Mouse (Mus musculus): ENCODE data around the gene Tmem179. TPM values are rescaled to one million over a fixed set of nuclear protein-coding genes. Genes with fewer than 3 reads are reported as not detected.

The Tmem179 gene
- polyA plus RNA-seq, 1 experiment: 0.04 TPM

DNA sequence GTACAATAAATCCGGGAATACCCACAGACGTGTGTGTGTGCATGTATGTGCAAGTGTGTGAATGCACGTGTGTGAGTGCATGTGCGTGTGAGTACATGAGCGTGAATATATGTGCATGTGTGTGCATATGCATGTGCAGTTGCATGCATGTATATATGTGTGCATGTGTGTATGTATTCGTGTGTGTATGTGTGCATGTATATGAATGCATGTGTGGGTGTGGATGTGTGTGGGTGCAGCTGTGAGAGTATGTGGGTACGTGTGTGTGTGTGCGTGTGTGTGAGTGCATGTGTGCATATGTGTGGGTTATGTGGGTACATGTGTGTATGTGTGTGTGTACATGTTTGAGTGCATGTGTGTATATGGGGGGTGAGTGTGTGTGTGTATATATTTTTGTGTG is 29.6 kb upstream of the Tmem179 start:
- WGBS: 96% methylated on average over 8 of the region's 8 CpGs
- Histone ChIP-seq H3K4me3 (ENCODE audit: control insufficient read depth, insufficient read depth, low read length) (no peak overlapping the region), H3K27ac (ENCODE audit: control insufficient read depth, insufficient read depth, low read length) (no peak overlapping the region)

DNA sequence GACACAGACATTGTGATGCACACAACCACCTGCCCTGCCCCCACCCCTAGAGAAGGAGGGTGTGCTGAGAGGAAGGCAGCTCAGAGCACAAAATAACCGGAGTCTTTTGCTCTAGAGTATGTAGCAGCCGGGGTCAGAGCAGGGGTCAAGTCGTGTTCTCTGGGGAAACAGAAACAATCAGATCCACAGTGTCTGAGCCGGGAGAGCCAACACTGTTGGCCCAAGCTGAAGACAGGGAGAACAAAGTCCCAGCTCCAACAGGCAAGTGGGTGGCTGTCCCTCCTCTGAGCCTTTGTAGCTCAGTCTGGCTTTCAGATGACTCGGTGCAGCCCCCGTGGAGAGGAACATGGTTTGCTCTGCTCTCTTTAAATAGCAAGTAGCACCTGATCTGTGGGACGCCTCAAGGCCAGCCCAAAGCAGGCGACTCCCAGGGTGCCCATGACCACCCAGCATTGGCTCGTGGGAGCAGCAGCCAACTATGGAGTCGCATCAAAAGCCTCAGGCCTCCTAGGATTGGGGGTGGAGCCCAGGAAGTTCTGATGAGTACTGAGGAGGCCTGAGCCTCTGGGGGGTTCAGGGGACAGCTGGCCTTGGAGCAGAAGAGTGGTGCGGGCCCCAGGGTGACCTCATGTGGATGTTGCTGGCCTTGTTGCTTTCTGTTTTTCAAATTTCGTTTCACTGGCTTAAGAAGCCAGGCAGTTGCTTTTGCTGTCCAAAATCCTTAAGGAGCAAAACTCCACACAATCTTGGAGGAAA is 28.6 kb upstream of the Tmem179 start:
- Histone ChIP-seq H3K4me1 (replicated peaks; ENCODE audit: control insufficient read depth, insufficient read depth, low read length) (no peaks in the 10 kb centered on the region), H3K4me3 (ENCODE audit: control insufficient read depth, insufficient read depth, low read length) (no peak overlapping the region), H3K36me3 (ENCODE audit: control insufficient read depth, insufficient read depth, low read length) (no peaks in the 10 kb centered on the region), H3K27me3 (ENCODE audit: control insufficient read depth, insufficient read depth, low read length) (no peaks in the 10 kb centered on the region), H3K27ac (ENCODE audit: control insufficient read depth, insufficient read depth, low read length) (no peak overlapping the region)
- DNase-seq: no peak
- 73% methylated on average over 12 of the region's 12 CpGs for WGBS
- TF ChIP-seq CTCF (IDR thresholded peaks at IDR 0.05; ENCODE audit: borderline replicate concordance, control insufficient read depth, extremely low read depth, insufficient read depth, low read length, poor library complexity) (no peak), POLR2A (IDR thresholded peaks at IDR 0.05; ENCODE audit: control insufficient read depth, extremely low read depth, insufficient read depth, low read length, poor library complexity) (no peak)

More for the DNA sequence above, 29.6 kb upstream of the Tmem179 start:
- H3K27me3 ChIP-seq (ENCODE audit: control insufficient read depth, insufficient read depth, low read length): no peaks in the 10 kb centered on the region
- no peak for DNase-seq
- H3K36me3 ChIP-seq (ENCODE audit: control insufficient read depth, insufficient read depth, low read length): no peaks in the 10 kb centered on the region
- no peaks in the 10 kb centered on the region for H3K4me1 ChIP-seq (replicated peaks; ENCODE audit: control insufficient read depth, insufficient read depth, low read length)
- TF ChIP-seq CTCF (IDR thresholded peaks at IDR 0.05; ENCODE audit: borderline replicate concordance, control insufficient read depth, extremely low read depth, insufficient read depth, low read length, poor library complexity): no peak
- TF ChIP-seq POLR2A (IDR thresholded peaks at IDR 0.05; ENCODE audit: control insufficient read depth, extremely low read depth, insufficient read depth, low read length, poor library complexity): no peak

DNA sequence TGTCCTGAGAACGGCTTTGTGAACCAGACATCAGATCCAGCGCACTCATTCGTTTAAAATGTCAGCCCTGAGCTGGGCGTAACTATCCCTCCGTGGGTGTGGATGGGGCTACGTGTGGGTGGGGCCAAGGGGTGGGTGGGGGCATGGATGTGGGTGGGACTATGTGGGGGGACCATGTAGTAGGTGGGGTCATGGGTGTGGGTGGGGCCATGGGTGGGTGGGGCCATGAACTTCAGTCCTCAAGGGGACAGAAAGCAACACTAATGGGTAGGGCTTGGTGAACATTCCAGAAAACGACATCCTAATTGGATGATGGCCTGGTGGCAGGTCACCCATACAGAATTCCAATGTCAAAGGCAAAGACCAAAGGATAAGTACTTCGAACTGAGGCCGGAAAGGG is 27.4 kb upstream of the Tmem179 start:
- Histone ChIP-seq H3K27ac (ENCODE audit: control insufficient read depth, insufficient read depth, low read length) (no peak overlapping the region), H3K4me1 (replicated peaks; ENCODE audit: control insufficient read depth, insufficient read depth, low read length) (no peaks in the 10 kb centered on the region), H3K27me3 (ENCODE audit: control insufficient read depth, insufficient read depth, low read length) (no peaks in the 10 kb centered on the region), H3K36me3 (ENCODE audit: control insufficient read depth, insufficient read depth, low read length) (no peaks in the 10 kb centered on the region), H3K4me3 (ENCODE audit: control insufficient read depth, insufficient read depth, low read length) (no peak overlapping the region)
- TF ChIP-seq CTCF (IDR thresholded peaks at IDR 0.05; ENCODE audit: borderline replicate concordance, control insufficient read depth, extremely low read depth, insufficient read depth, low read length, poor library complexity): no peak
- no peak for TF ChIP-seq POLR2A (IDR thresholded peaks at IDR 0.05; ENCODE audit: control insufficient read depth, extremely low read depth, insufficient read depth, low read length, poor library complexity)
- whole genome bisulfite sequencing: 86% methylated on average over 9 of the region's 9 CpGs
- DNase-seq: no peak

DNA sequence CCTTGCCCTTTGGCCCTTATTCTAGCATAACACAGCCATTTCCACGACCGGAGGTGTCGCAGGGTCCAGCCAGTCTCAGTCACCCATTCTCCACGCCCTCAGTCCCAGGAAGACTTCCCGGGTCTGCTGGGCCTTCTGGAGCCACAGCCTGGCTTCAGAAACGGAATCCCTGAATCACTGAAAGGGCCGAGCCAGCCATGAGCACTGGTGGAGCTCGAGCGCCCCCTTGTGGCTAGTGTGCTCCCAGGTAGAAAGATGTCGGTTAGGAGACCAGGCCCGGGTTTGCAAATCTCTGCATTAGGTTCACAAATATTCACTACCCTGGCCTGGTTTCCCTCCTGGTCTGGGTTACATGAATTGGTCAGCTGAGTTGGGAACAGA is 26.4 kb upstream of the Tmem179 start:
- TF ChIP-seq CTCF (IDR thresholded peaks at IDR 0.05; ENCODE audit: borderline replicate concordance, control insufficient read depth, extremely low read depth, insufficient read depth, low read length, poor library complexity) (peak; percentile 95), POLR2A (IDR thresholded peaks at IDR 0.05; ENCODE audit: control insufficient read depth, extremely low read depth, insufficient read depth, low read length, poor library complexity) (no peak)
- DNase-seq: peak; percentile 75
- no peaks in the 10 kb centered on the region for H3K27me3 ChIP-seq (ENCODE audit: control insufficient read depth, insufficient read depth, low read length)
- H3K4me1 ChIP-seq (replicated peaks; ENCODE audit: control insufficient read depth, insufficient read depth, low read length): no peaks in the 10 kb centered on the region
- 18% methylated on average over 11 of the region's 11 CpGs for WGBS
- H3K4me3 ChIP-seq (ENCODE audit: control insufficient read depth, insufficient read depth, low read length): no peak overlapping the region
- H3K36me3 ChIP-seq (ENCODE audit: control insufficient read depth, insufficient read depth, low read length): no peaks in the 10 kb centered on the region
- no peak overlapping the region for H3K27ac ChIP-seq (ENCODE audit: control insufficient read depth, insufficient read depth, low read length)

DNA sequence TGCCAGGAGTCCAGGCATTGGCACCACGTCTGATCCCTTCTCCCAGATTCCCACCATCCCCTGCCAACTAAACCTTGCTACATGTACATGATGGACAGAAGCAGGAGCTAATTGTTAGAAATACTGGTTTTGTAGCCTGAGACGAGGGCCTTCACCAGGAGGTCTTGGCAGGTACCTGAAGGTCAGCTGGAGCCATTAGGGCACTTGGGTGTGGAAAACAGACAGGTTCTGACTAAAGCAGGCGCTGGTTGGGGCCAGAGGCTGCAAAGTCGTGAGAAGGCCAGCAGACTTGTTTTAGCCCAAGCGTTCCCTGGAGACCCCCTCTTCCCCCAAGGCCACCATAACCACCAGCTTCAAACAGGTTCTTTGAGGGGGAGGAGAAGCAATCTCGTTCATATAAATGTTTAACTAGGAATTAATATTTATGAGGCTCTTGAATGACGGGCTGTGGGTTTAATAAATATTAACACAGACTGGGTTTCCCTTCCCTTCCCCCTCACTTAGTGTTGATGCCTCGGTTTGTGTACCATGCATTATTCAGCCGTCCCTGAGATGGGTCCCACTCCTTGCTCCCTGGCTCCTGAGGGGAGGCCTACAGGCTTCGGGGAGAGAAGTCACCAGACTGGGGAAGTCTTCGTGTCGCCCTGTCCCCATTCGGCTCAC is 25.8 kb upstream of the Tmem179 start:
- Histone ChIP-seq H3K27me3 (ENCODE audit: control insufficient read depth, insufficient read depth, low read length) (no peaks in the 10 kb centered on the region), H3K27ac (ENCODE audit: control insufficient read depth, insufficient read depth, low read length) (no peak overlapping the region), H3K36me3 (ENCODE audit: control insufficient read depth, insufficient read depth, low read length) (no peaks in the 10 kb centered on the region), H3K4me3 (ENCODE audit: control insufficient read depth, insufficient read depth, low read length) (no peak overlapping the region), H3K4me1 (replicated peaks; ENCODE audit: control insufficient read depth, insufficient read depth, low read length) (no peaks in the 10 kb centered on the region)
- no peak for TF ChIP-seq CTCF (IDR thresholded peaks at IDR 0.05; ENCODE audit: borderline replicate concordance, control insufficient read depth, extremely low read depth, insufficient read depth, low read length, poor library complexity)
- no peak for TF ChIP-seq POLR2A (IDR thresholded peaks at IDR 0.05; ENCODE audit: control insufficient read depth, extremely low read depth, insufficient read depth, low read length, poor library complexity)
- WGBS: 80% methylated on average over 13 of the region's 13 CpGs
- DNase-seq: no peak

DNA sequence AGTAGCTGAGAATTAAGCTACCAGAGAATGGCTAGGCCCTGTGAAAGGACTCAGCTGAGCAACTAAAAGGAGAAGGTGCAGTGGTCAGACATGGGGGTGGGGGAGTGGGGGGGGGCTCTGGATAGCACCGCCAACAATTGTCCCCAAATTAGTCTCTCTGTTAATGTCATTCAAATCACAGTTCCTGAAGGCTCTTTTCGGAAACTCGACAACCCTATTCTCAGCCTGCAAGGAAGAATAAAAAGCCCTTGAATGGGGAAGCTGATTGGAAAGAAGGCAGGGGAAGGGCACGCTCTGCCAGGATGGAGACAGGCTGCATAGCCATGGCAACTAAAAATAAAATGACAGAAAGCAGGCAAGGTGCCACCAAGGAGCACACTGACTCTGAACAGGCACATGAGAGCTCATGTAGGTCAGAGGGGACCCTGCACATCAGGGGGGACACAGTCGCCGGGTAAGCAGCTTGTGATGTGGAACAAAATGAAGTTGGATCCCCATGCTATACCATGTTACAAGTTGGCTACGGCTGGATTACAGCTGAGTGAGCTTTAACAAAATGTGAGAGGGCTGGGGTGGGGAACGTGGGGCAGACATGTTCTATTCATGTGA is 25.0 kb upstream of the Tmem179 start:
- no peaks in the 10 kb centered on the region for H3K27me3 ChIP-seq (ENCODE audit: control insufficient read depth, insufficient read depth, low read length)
- no peak for DNase-seq
- TF ChIP-seq POLR2A (IDR thresholded peaks at IDR 0.05; ENCODE audit: control insufficient read depth, extremely low read depth, insufficient read depth, low read length, poor library complexity) (no peak), CTCF (IDR thresholded peaks at IDR 0.05; ENCODE audit: borderline replicate concordance, control insufficient read depth, extremely low read depth, insufficient read depth, low read length, poor library complexity) (no peak)
- no peak overlapping the region for H3K4me3 ChIP-seq (ENCODE audit: control insufficient read depth, insufficient read depth, low read length)
- H3K36me3 ChIP-seq (ENCODE audit: control insufficient read depth, insufficient read depth, low read length): no peaks in the 10 kb centered on the region
- H3K4me1 ChIP-seq (replicated peaks; ENCODE audit: control insufficient read depth, insufficient read depth, low read length): no peaks in the 10 kb centered on the region
- WGBS: 84% methylated on average over 8 of the region's 8 CpGs
- no peak overlapping the region for H3K27ac ChIP-seq (ENCODE audit: control insufficient read depth, insufficient read depth, low read length)
